Mouse (Mus musculus): ENCODE results near the gene Fam181a.

The Fam181a gene

DNA sequence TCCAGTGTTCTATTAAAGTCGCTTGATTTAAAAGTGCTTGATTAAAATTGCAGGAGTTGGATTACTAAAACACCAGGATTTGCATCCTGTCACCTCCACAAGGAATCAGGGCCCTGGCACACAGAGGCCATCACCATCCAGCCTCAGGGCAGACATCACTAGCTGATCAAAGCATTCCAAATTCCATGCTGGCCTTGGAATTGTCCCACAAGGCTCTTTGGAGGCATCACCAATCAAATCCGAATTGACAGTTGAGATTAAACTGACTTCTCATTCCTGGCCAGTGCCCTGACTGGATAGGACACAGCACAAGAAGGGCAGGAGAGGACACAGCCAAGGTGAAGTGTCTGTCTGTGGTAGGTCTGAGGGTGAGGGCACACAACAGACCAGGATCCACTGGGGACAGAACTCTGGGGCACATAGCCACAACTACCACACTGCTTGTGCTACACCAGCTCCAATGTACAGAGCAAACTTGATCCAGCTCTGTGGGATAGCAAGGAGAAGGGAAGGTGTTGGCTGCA, at the start of gene Fam181a:
TSS of gene Fam181a (plus strand) at position 232 of the 524 bp plus-strand sequence.
- no peak for DNase-seq (ENCODE audit: low read depth, low spot score)

GRCm38 (mm10) chr12:103262017-103262865, 48.5 kb upstream of the Fam181a start:
- peak; percentile 44 for DNase-seq (ENCODE audit: low read depth, low spot score)

DNA sequence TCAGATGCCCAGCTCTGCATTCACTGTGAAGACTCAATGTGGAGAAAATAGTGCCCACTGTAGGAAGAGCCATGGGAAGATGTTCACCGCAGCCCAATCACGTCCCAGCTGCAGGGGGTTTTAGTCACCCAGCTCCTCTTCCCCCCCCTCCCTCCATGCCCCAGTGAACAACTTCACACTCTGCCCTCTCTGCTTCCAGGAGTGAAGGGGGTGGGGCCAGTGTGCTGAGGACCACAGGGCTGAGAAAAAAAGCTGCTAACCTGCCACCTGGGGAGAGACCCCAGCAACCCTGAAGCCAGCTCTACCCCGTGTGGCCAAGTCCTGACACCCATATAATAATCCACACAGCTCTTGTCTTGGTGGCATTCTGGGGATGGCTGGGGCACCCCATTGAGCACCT, 44.2 kb upstream of the Fam181a start:
- DNase-seq (ENCODE audit: low read depth, low spot score): no peak

- no peak for DNase-seq (ENCODE audit: low read depth, low spot score)
These were observed 38.6 kb upstream of the Fam181a start for GRCm38 (mm10) chr12:103272176-103272575.

DNA sequence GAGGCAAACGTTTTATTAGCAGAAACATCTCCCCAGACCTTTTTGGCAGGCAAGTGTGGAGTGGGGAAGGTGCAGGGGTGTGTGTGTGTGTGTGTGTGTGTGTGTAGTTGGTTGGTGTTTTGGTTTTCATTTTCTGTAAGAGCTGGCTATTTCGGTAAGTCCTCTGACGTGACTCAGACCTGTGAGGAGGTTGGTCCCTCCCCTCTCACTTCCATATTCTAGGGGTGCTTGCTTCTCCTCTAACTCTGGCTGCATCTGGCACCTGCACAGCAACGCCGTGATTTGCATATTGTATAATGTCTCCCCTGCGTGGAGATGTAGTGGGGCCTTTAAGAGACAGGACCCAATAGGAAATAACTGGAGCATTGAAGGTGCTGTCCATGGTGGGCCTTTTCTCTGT, 37.7 kb upstream of the Fam181a start:
- DNase-seq (ENCODE audit: low read depth, low spot score): peak; percentile 91

GRCm38 (mm10) chr12:103273732-103274131, 37.0 kb upstream of the Fam181a start:
- peak; percentile 71 for DNase-seq (ENCODE audit: low read depth, low spot score)

DNA sequence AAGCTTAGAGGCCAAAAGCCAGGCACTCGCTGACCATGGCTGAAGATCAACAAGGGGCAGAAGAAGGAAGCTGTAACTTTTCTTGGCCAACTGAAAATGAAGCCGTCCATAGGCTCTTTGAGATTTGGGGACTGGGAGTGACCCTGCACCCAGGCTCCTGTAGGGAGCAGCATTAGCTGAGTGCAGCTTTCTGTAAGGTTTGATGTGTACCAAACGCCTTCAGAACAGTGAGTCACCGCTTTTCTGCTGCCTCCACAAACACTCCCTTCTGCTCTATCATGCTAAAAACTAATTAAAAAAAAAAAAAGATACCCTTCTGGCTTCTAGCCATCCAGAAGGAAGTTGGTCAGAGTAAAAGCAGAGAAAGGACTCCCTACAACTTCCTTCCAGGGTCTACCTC, 34.4 kb upstream of the Fam181a start:
- DNase-seq (ENCODE audit: low read depth, low spot score): no peak

- DNase-seq (ENCODE audit: low read depth, low spot score): no peak
These were observed 29.3 kb upstream of the Fam181a start for GRCm38 (mm10) chr12:103281491-103281890.

GRCm38 (mm10) chr12:103281912-103282311, 28.9 kb upstream of the Fam181a start:
- DNase-seq (ENCODE audit: low read depth, low spot score): no peak

DNA sequence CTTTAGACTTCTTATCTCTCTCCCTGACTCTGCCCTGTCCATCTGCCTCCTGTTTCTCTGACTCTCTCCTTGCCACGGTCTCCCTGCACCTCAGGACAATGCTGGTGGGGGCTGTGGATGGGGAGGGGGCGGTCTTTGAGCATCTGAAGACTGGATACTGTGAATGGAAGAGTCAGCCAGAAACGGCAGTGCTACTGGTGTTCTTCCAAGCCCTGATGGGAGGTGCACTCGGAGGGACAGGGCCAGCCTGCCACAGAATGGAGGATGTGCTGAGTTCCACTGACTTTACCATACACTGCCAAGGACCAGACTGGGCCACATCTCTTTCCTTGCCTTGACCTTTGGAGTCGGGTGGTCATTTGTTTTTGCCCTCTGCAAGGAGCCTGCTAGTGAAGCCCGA, 27.8 kb upstream of the Fam181a start:
- DNase-seq (ENCODE audit: low read depth, low spot score): no peak

- DNase-seq (ENCODE audit: low read depth, low spot score): no peak
These were observed 27.4 kb upstream of the Fam181a start for GRCm38 (mm10) chr12:103283411-103283810.

GRCm38 (mm10) chr12:103287276-103287675, 23.5 kb upstream of the Fam181a start:
- no peak for DNase-seq (ENCODE audit: low read depth, low spot score)

GRCm38 (mm10) chr12:103292366-103292765, 18.4 kb upstream of the Fam181a start:
- DNase-seq (ENCODE audit: low read depth, low spot score): no peak

- no peak for DNase-seq (ENCODE audit: low read depth, low spot score)
These were observed 14.5 kb upstream of the Fam181a start for GRCm38 (mm10) chr12:103296292-103296691.

DNA sequence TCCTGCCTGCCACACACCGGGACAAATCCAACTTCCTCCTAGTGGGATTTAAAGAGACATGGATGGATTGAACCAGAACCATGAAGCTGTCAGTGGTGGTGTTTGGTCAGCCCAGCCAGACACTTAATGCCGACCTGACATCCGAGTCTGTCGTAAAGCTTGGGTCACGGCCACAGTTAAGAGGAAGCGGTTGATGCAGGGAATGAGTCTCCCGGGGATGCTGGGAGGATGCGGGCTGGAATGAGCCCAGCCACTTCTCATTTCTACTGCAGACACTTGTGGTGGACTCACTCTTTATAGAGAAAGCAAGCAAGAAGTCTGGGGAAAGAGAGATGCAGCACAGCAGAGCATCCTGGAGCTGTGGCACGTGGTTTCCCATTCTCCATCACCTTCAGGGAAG, 10.3 kb upstream of the Fam181a start:
- no peak for DNase-seq (ENCODE audit: low read depth, low spot score)

GRCm38 (mm10) chr12:103301645-103302044, 9.1 kb upstream of the Fam181a start:
- DNase-seq (ENCODE audit: low read depth, low spot score): peak; percentile 43

- no peak for DNase-seq (ENCODE audit: low read depth, low spot score)
These were observed 7.8 kb upstream of the Fam181a start for GRCm38 (mm10) chr12:103302960-103303359.

DNA sequence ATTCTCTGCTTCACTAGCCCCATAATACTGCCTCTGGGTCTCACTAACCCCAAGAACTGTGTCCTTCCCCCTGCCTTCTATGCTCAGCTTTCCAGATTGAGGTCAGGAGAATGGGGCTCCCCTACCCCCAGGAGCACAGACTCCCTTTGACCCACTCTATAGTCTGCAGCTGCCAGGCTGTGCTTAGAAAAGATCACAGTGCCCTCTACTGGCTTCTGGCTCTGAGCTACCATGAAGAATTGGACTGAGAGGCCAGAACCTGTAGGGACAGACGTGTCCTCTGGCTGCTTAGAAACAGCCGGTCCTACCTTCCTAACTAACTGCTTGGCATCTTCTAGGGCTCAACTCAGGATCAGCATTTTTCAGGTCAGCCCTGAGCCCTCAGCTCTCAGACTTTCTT, 4.6 kb upstream of the Fam181a start:
- DNase-seq (ENCODE audit: low read depth, low spot score): peak; percentile 36

GRCm38 (mm10) chr12:103306720-103307119, 4.1 kb upstream of the Fam181a start:
- DNase-seq (ENCODE audit: low read depth, low spot score): peak; percentile 58

DNA sequence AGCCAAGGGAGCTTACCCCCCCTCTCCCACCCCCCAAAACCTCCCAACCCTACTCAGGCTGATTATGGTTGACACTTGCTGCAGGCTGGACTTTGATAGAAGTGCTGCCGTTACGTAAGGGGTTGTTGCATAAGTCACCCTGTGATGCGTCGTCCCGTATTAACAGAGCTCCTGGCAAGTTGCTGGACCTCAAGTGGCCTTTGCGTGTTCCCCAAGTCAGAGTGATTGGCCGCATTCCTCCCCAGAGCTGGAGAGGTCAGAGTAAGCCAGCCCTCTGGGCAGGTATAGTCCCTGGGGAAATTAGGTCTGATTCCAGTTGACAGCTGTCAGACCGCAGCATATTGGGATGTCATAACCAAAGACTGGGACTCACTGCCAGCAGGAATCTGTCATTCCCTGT, 1.1 kb downstream of the Fam181a start:
- no peak for DNase-seq (ENCODE audit: low read depth, low spot score)

- no peak for DNase-seq (ENCODE audit: low read depth, low spot score)
These were observed 2.5 kb downstream of the Fam181a start for GRCm38 (mm10) chr12:103313274-103313673.

- no peak for DNase-seq (ENCODE audit: low read depth, low spot score)
These were observed 3.3 kb downstream of the Fam181a start for GRCm38 (mm10) chr12:103313871-103314639.
